Mouse (Mus musculus): ENCODE measurements around the gene Zic3.

Gene Zic3

GRCm38 (mm10) chrX:58039703-58040102 is 17.2 kb downstream of the Zic3 start:
- in situ Hi-C loops (cut with MboI; ENCODE audit: low sequenced_read_pairs), result no loop called here

GRCm38 (mm10) chrX:58041865-58042264 is 19.4 kb downstream of the Zic3 start:
- in situ Hi-C loops (cut with MboI; ENCODE audit: low sequenced_read_pairs), result no loop called here

- in situ Hi-C loops (cut with MboI; ENCODE audit: low sequenced_read_pairs), result no loop called here
Observed at GRCm38 (mm10) chrX:58042512-58042911, 20.0 kb downstream of the Zic3 start.
